Mouse (Mus musculus) spleen, postnatal 0 days (tissue): Measurements from ENCODE around the gene Chpf2. TPM values are rescaled to one million over a fixed set of nuclear protein-coding genes. Genes with fewer than 3 reads are reported as not detected.

Source experiments
- microRNA counts: library from miRNA; unstranded; fragments of <30 nt; microRNA quantifications from one replicate; lab custom pipeline; 2015
- polyA plus RNA-seq: library from polyadenylated mRNA; unstranded; fragments of >200 nt; fragmentation: Nextera tagmentation; extraction: Ambion mirVana; gene quantifications from 2 replicates; pipeline ENCODE4 v1.2.1, GENCODE M21; 2015

Gene Chpf2
- polyA plus RNA-seq = 11.3 and 14.3 TPM in 2 replicates

DNA sequence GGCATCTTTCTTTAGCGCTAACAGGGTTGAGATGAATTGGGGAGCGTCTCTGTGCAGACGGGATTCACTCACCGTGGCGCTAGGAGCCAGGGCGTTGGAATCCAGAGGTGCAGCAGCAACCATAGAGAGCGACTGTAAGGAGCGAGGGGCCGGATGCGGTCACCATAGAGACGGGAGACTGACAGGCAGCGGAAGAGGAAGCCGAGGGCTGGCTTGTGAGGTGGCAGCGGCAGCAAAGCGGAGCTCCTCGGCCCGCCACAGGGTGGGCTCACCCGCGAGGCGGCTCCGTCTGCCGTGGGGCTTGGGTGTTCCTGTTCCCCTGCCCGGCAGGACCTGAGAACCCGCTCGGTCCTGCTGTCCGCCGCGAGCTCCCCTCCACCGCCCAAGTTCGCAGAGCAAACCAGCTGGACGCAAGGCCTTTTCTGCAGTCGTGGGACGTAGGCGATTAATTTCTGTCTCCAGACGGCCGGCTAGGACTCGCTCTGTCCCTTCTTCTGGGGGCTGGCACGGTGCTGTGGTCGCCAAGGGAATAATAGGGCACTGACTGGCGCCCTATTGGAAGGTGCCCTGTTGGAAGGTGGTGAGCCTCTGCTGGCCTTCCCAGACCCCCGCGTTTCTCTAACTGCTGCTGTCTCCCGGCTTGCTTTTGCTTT, at the start of gene Chpf2:
Gene Chpf2, plus strand, starts transcription at position 195 of the 653 bp plus-strand sequence.

DNA sequence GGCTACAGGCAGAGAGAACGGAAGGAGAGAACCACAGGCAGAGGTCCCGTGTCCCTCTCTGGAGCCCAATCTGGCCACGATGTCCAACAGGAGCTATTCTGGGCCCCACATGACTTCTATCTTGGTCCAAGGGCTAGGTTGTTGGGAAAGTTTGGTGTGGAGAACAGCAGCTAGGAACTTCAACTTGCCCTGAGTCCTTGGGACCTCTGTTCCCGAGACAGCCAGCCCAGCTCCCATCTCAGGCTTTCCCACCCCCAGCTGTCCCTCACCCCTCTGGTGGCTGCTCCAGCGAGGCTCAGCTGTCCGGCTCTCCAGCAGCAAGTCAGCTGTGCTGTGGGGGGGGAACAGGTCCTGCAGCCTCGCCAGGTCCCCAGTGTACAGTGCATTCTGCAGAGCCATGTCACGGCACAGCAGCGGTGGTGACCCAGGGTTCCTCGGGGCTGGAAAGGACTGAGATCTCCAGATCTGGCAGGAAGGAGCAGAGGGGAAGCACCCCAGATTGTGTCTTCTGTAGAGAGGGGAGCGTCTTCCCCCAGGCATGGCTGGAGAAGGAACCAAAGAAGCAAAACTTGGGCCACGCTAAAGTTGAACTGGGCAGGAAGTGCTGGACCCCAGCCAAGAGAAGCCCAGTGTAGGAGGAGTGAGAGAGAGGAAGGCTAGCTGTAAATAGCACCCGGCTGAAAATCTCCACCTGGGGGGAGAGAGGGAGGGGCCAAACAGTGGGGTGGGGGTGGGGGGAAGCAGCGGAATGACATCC, 46.0 kb upstream of the Chpf2 start, which contains the start of gene Asb10:
Gene Asb10, minus strand, starts transcription at position 592 of the 757 bp plus-strand sequence.

DNA sequence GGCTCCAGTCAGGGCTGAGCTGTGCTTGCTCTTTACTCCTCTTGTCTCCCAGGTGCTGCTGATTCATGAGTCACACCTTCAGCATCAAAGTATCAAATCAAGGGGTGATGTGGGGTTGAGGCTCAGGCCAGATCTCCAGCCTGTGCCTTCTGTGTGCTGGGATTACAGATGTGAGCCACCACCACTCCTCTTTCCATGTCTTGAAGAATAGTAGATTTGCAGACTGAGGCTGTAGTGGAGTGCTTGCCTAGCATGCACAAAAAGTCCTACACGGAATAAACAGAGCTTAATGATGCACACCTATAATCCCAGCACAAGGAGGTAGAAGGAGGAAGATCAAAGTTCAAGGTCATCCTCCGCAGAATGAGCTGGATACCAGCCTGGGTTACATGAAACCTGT, 29.8 kb upstream of the Chpf2 start, which contains the start of gene 4931409K22Rik:
Gene 4931409K22Rik, minus strand, starts transcription at position 101 of the 400 bp plus-strand sequence.

DNA sequence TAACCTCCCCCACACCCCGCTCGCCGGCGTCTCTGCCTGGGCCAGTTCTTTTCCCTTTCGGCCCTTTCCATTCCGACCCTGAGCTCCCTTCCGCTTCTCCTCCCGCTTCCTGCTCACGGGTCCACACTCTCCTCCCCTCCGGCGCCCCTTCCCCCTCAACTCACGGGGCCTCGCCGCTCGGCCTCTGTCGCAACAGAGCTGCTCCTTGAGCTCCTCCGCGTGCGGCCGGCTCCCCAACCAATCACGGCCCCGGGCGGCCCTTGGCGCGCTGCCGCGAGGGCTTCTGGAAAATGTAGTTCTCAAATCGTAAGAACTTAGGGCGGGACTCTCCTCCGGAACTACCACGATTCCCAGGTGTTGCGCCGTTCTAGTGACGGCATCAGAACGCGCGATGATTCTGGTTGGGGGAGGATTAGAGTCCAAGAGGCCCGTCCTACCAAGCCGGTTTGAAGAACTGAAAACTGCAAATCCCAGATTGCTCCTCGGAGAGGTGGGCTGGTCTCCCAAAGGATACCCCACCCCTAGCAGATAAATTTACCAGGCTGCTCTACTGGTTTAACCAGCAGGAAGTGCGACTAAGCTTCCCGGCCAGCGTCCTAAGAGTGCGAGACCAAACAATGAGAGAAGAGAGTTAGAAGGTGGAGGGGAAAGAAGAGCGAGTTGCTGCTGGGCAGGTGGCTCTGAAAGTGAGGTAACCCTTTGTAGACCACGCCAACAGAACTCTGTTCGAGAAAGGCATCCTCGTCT, 9.2 kb upstream of the Chpf2 start, which contains the start of gene Abcf2:
Gene Abcf2, minus strand, starts transcription at position 285 of the 747 bp plus-strand sequence.

DNA sequence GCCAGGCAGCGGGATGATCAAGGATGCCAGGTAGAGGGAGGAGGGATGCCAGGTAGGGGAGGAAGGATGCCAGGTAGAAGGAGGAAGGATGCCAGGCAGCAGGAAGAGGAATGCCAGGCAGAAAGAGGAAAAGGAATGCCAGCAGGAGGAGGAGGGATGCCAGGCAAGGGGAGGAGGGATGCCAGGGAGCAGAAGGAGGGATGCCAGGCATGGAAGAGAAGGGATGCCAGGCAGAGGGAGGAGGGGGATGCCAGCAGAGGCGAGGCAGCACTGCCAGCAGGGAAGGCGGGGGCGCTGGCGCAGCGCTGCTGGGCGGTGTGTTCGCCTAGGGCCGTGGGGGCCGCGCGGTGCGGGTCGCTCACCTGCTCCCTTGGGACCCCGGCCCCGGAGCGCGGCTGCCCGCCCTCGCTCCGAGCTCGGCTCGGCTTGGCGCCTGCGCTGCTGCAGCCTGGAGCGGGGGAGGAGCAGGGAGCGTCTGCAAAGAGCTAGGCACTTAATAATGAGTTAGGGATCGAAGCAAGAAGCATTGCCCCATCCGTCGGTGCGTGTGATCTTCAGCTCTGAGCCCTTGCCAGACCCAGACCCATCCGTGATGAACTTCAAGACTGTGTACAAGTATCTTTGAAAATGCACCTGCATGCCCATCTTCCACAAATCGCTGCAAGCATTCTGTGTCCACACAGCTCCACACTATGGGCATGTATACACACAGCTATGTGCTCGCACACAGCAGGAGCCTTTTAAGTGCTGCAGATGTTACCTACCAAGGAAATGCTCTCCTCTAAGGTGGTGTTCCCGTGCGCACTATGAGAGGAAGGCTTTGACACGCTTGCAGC, 37.7 kb downstream of the Chpf2 start, which contains the start of gene Smarcd3:
Gene Smarcd3, minus strand, starts transcription at position 426 of the 836 bp plus-strand sequence.

MicroRNA genes within 50 kb of the gene (microRNA counts, 519-probe panel; counts per million panel counts)
- 88.3 counts per million for microRNA mmu-miR-671-3p (lab: Ali Mortazavi, UCI)
- microRNA mmu-miR-671-5p (lab: Ali Mortazavi, UCI) = 88.3 counts per million

Other genes with a start within 250 kb of the Chpf2 start
- 0.69 and 0.80 TPM in 2 replicates for gene Kcnh2, start 235.1 kb upstream of the Chpf2 start, polyA plus RNA-seq
- gene Nos3, start 221.9 kb upstream of the Chpf2 start, polyA plus RNA-seq = 3.1 and 4.4 TPM in 2 replicates
- gene Atg9b, start 194.6 kb upstream of the Chpf2 start, polyA plus RNA-seq = 1.1 and 2.0 TPM in 2 replicates
- gene Abcb8, start 193.1 kb upstream of the Chpf2 start, polyA plus RNA-seq = 20.3 and 21.0 TPM in 2 replicates
- gene Asic3, start 173.3 kb upstream of the Chpf2 start, polyA plus RNA-seq = not detected in 2 replicates
- 13.7 and 16.6 TPM in 2 replicates for gene Cdk5, start 163.2 kb upstream of the Chpf2 start, polyA plus RNA-seq
- 9.1 and 10.4 TPM in 2 replicates for gene Slc4a2, start 162.9 kb upstream of the Chpf2 start, polyA plus RNA-seq
- gene Fastk, start 141.5 kb upstream of the Chpf2 start, polyA plus RNA-seq = 45.3 and 48.4 TPM in 2 replicates
- 6.6 and 8.3 TPM in 2 replicates for gene Tmub1, start 138.9 kb upstream of the Chpf2 start, polyA plus RNA-seq
- gene Agap3, start 134.6 kb upstream of the Chpf2 start, polyA plus RNA-seq = 12.6 and 14.8 TPM in 2 replicates
- 0.04 TPM in 1 of 2 replicates, not detected in the other for gene Gbx1, start 59.5 kb upstream of the Chpf2 start, polyA plus RNA-seq
- 0.17 and 0.35 TPM in 2 replicates for gene Asb10, start 45.8 kb upstream of the Chpf2 start, polyA plus RNA-seq
- 0.07 and 0.10 TPM in 2 replicates for gene 4931409K22Rik, start 29.9 kb upstream of the Chpf2 start, polyA plus RNA-seq
- 47.8 and 49.0 TPM in 2 replicates for gene Abcf2, start 9.3 kb upstream of the Chpf2 start, polyA plus RNA-seq
- gene Smarcd3, start 37.7 kb downstream of the Chpf2 start, polyA plus RNA-seq = 2.4 and 3.6 TPM in 2 replicates
- gene Nub1, start 98.8 kb downstream of the Chpf2 start, polyA plus RNA-seq = 15.3 and 17.1 TPM in 2 replicates
- gene Wdr86, start 144.0 kb downstream of the Chpf2 start, polyA plus RNA-seq = 2.3 and 4.0 TPM in 2 replicates
- gene Crygn, start 171.3 kb downstream of the Chpf2 start, polyA plus RNA-seq = 1.9 and 2.4 TPM in 2 replicates